Mouse (Mus musculus) 3T3-L1 (cell line): ENCODE data around the gene Elp6.

ENCODE experiments used
- DNase-seq: peaks from one replicate; pipeline ENCODE4 v3.0.0-alpha.2; 2015; ENCODE audit warnings: low read depth, low spot score

Elp6 gene

DNA sequence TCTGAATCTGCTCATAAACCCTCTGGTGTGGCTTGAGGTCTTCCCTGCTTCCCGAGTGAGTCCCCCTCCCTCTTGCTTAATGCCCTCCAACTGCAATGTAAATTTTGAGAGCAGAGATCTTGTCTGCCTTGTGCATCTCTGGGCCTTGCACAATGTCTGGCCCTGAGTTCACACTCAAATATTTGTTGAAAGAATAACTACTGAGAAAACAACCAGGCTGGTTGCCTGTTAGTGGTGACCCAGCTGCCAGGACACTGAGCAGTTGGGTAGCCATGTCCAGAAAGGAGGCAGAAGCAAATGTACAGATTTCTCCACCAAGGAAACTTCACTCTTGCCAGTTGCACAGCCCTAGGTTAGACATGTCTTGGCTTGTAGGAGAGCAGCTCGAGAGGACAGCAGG is 53.4 kb downstream of the Elp6 start:
- DNase-seq, result no peak

DNA sequence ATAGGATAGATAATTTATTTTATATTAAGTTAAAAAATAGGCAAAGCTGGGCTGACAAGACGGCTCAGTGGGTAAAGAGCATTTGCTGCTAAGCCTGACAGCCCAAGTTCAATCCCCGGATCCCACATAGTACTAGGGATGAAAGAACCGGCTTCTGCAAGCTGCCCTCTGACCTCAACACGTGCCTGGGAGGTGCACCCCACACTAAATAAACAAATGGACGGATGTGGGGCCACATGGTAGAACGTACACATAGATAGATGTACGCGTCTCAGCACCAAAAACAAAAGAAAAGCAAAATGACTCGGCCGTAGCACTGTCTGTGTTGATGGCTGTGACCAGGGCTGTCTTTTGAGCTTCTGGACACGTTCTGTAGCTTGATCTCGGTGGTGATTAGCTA is 56.3 kb downstream of the Elp6 start:
- no peak for DNase-seq

DNA sequence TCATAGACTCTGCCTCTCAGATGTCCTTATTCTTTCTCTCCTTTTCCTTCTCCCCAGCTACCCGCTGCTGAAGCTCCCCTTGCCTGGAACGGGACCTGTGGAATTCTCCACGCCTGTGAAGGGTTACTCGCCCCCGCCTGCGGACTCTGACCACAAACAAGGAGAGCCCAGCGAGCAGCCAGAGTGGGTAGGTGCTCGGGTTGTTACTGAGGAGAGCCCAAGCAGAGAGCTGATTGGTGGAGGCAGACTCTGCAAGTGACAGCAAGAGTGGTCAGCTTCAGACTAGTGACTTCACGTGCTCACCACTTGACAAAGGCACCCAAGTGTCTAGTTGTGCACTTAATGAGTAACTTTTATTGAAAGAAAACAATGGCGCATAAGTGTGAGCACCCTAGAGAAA is 57.4 kb downstream of the Elp6 start:
- no peak for DNase-seq

DNA sequence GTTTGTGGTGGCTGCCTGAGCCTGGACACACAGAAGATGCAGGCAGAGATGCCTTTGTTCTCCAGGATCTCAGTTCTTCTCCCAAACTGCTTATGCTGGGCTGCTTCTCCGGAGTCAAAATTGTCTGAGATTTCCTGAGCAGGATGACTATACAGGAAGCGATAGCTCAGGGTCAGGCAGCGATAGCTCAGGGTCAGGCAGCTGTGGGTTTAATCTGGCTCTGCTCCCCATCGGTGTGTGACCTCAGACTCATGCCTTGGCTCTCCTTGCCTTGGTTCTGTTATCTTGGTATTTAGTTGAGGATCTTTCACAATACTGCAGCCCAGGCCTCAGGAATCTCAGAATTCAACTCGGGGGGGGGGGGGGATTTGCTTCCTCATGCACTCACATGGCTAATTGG is 61.8 kb downstream of the Elp6 start:
- DNase-seq, result peak; percentile 92

DNA sequence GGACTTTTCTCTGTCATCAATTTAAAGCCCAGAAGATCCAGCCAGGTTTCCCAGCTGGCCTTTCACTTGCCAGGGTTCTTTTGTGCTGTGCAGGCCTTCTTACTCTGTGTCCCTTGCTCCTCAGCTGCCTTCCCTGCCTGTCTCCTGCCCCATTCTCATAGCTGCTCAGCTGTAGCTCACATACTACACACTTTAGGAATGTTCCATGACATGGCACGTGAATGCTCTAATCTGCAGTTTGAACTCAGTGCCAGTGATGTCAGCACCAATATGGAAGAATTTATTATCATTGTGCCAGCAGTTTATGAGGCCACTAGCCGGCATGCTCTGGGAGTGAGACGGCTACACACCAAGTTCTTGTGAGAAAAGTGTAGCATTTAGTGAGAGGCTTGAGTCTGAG is 64.9 kb downstream of the Elp6 start:
- peak; percentile 60 for DNase-seq
